Comparison of ENCODE assay signal across 11 mouse cellular contexts in the genomic region with DNA sequence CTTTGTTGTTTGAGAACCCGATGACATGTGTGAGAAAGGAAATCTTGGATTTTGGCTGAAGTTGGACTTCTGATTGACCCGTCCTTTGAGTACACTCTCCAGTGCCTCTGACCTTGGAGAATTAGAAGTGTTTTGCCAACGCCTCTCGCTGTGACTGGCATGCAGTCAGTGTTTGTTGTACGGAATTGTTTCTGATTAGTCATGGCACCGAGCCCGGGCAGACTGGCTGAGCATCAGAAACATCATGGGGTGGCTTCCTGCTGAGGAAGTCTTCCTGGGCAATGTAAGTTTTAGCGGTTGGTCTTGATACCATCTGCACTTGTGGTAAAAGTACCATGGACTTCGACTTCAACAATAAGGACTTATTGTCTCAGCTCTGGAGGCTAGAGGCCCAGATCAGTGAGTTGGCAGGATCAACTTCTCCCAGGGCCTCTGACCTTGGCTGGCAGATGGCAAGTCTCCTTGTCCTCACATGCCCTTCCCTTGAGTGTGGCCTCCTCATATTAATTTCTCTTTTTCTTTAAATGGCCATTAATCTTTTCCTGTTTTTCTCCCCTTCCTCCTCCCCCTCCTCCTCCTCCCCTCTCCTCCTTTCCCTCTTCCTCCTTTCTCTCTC. TPM values are rescaled to one million over a fixed set of nuclear protein-coding genes. Genes with fewer than 3 reads are reported as not detected.
DNase-seq lines count a peak whose midpoint lies in the region; ATAC-seq lines count a peak whose summit lies in the region.
"Had no signal": no experiment of that assay in that cellular context is flagged by ENCODE, and none has a peak within 500 bp of the region (broad histone marks: within the 10 kb centered on the region; RNA-seq: fewer than 3 reads in every experiment).

No protein-coding gene starts in this region.

- no peak overlapping the region for H3K9ac ChIP-seq in forebrain, embryonic 14.5 days (ENCODE audit: low read length)
- H3K9ac ChIP-seq: limb, embryonic 12.5 days had no signal

- H3K4me3 ChIP-seq in forebrain, embryonic 14.5 days (ENCODE audit: low read depth, low read length) = no peak overlapping the region
- no peak overlapping the region for H3K4me3 ChIP-seq in forebrain, embryonic 10.5 days
- H3K4me3 ChIP-seq: limb, embryonic 12.5 days had no signal

- no peaks in the 10 kb centered on the region for H3K4me1 ChIP-seq in forebrain, embryonic 14.5 days (ENCODE audit: control insufficient read depth, insufficient read depth, low read length)
- no peaks in the 10 kb centered on the region for H3K4me1 ChIP-seq in forebrain, embryonic 10.5 days
- H3K4me1 ChIP-seq: limb, embryonic 12.5 days had no signal

- intact Hi-C loops in heart, postnatal 10 days (cut with DNase I) = no loop called here

- no peak overlapping the region for H3K27ac ChIP-seq in forebrain, embryonic 14.5 days (ENCODE audit: low read depth, low read length)
- H3K27ac ChIP-seq in forebrain, embryonic 10.5 days = no peak overlapping the region
- H3K27ac ChIP-seq: limb, embryonic 12.5 days had no signal

- no peak overlapping the region for H3K4me2 ChIP-seq in forebrain, embryonic 14.5 days (ENCODE audit: low read length)
- H3K4me2 ChIP-seq: limb, embryonic 12.5 days had no signal

- no peaks in the 10 kb centered on the region for H3K27me3 ChIP-seq in forebrain, embryonic 14.5 days (replicated peaks; ENCODE audit: control insufficient read depth, insufficient read depth, low read length)
- no peaks in the 10 kb centered on the region for H3K27me3 ChIP-seq in forebrain, embryonic 10.5 days (ENCODE audit: poor library complexity, severe bottlenecking)
- H3K27me3 ChIP-seq: limb, embryonic 12.5 days had no signal

- H3K9me3 ChIP-seq in forebrain, embryonic 14.5 days (replicated peaks; ENCODE audit: control insufficient read depth, low read length) = no peaks in the 10 kb centered on the region
- H3K9me3 ChIP-seq in forebrain, embryonic 10.5 days = no peaks in the 10 kb centered on the region
- H3K9me3 ChIP-seq: limb, embryonic 12.5 days had no signal

- peak; percentile 61 for DNase-seq in forebrain, embryonic 14.5 days (ENCODE audit: low spot score)
- DNase-seq in forebrain, embryonic 10.5 days (ENCODE audit: extremely low spot score, low spot score) = no peak
- peak; percentile 67 for DNase-seq in ovary, adult 18-20 months (ENCODE audit: low spot score)
- no peak for DNase-seq in ovary, postnatal 14 days (ENCODE audit: low spot score)
- peak; percentile 88 to 89 for DNase-seq in heart, postnatal 10 days
- peak; percentile 46 for DNase-seq in lung, postnatal 14 days
- no peak for DNase-seq in yolk sac, embryonic 10.5 days (ENCODE audit: low spot score)
- no peak for DNase-seq in c-Kit-positive CD71-positive TER-119-positive erythroid progenitor cells, embryonic 14.5 days (ENCODE audit: low spot score)

- ATAC-seq in forebrain, embryonic 14.5 days = peak; percentile 55; the same call in 1 of the 2 replicates

- 56% methylated on average over 9 of the region's 9 CpGs for WGBS in forebrain, embryonic 14.5 days
- 80% methylated on average over 9 of the region's 9 CpGs for WGBS in forebrain, embryonic 10.5 days

- H3K36me3 ChIP-seq in forebrain, embryonic 14.5 days (ENCODE audit: control insufficient read depth, insufficient read depth, low read length) = no peaks in the 10 kb centered on the region
- no peaks in the 10 kb centered on the region for H3K36me3 ChIP-seq in forebrain, embryonic 10.5 days (replicated peaks)
- H3K36me3 ChIP-seq: limb, embryonic 12.5 days had no signal

RNA-seq across cellular contexts. Expression of gene Gm21750, which starts 28.3 kb away (rescaled TPM):
- not detected in 2 replicates for polyA plus RNA-seq in forebrain, embryonic 14.5 days (2014; fragmentation: Nextera tagmentation; extraction: Ambion mirVana)
- polyA plus RNA-seq in forebrain, embryonic 10.5 days (2016; fragmentation: Nextera tagmentation; extraction: Ambion mirVana) = not detected in 2 replicates
- total RNA-seq in heart, postnatal 10 days (2021) = not detected
- total RNA-seq: neutrophil, adult 5-6 weeks had no signal
- polyA plus RNA-seq: C2C12; limb, embryonic 12.5 days had no signal

Comparison
In these comparisons a context has a peak if more than half of its experiments do, and no peak if none do; other contexts are left out.
1. DNase-seq: peak in forebrain, embryonic 14.5 days (single experiment), ovary, adult 18-20 months (single experiment), heart, postnatal 10 days (2 of 2) and lung, postnatal 14 days (single experiment); none in forebrain, embryonic 10.5 days (single experiment), ovary, postnatal 14 days (single experiment), yolk sac, embryonic 10.5 days (single experiment) and c-Kit-positive CD71-positive TER-119-positive erythroid progenitor cells, embryonic 14.5 days (single experiment).